Mouse (Mus musculus) stomach, postnatal 0 days (tissue): ENCODE measurements around the gene Gmpr. TPM values are rescaled to one million over a fixed set of nuclear protein-coding genes. Genes with fewer than 3 reads are reported as not detected.

Experiments used
- ATAC-seq: fragments of 200-750 bp; cut with Nextera tagmentation; 2 replicates; pipeline ENCODE4 v1.8.0; 2017; ENCODE audit not compliant: low FRiP score, low TSS enrichment
- DNase-seq: peaks from one replicate; pipeline ENCODE4 v3.0.0-alpha.2; 2016; ENCODE audit warnings: low spot score
- H3K27ac ChIP-seq: fragments of 300-500 bp; sonication (generic); replicated peaks from 2 replicates; pipeline ENCODE4 v1.5.1; 2014; ENCODE audit warnings: mild to moderate bottlenecking, control low read depth
- H3K27me3 ChIP-seq: fragments of 300-500 bp; sonication (generic); 2 replicates; pipeline ENCODE4 v1.6.1; 2014; ENCODE audit warnings: low read length; ENCODE audit not compliant: control insufficient read depth, insufficient read depth
- H3K36me3 ChIP-seq: fragments of 300-500 bp; sonication (generic); 2 replicates; pipeline ENCODE4 v1.6.1; 2014; ENCODE audit warnings: low read length, mixed read lengths; ENCODE audit not compliant: control insufficient read depth, insufficient read depth
- H3K4me1 ChIP-seq: fragments of 300-500 bp; sonication (generic); replicated peaks from 2 replicates; pipeline ENCODE4 v1.6.1; 2014; ENCODE audit warnings: antibody characterized with exemption; ENCODE audit not compliant: control insufficient read depth, insufficient read depth
- H3K4me2 ChIP-seq: fragments of 300-500 bp; sonication (generic); replicated peaks from 2 replicates; pipeline ENCODE4 v1.6.1; 2014; ENCODE audit warnings: low read depth, mild to moderate bottlenecking, control low read depth, moderate library complexity
- H3K4me3 ChIP-seq: fragments of 300-500 bp; sonication (generic); 2 replicates; pipeline ENCODE4 v1.5.1; 2014; ENCODE audit warnings: low read depth, low read length, control low read depth
- H3K9ac ChIP-seq: fragments of 300-500 bp; sonication (generic); 2 replicates; pipeline ENCODE4 v1.6.1; 2014; ENCODE audit warnings: mild to moderate bottlenecking, low read length, control low read depth, mixed read lengths
- H3K9me3 ChIP-seq: fragments of 300-500 bp; sonication (generic); 2 replicates; pipeline ENCODE4 v1.6.1; 2016; ENCODE audit warnings: low read length; ENCODE audit not compliant: control insufficient read depth
- CTCF ChIP-seq: IDR thresholded peaks from 2 replicates; pipeline ENCODE4 v1.5.1; 2016; ENCODE audit warnings: antibody characterized with exemption, low read depth, mild to moderate bottlenecking, moderate library complexity
- EP300 ChIP-seq: optimal IDR thresholded peaks from 2 replicates; pipeline ENCODE3; 2016; ENCODE audit warnings: antibody characterized with exemption
- WGBS: fragments of 180-500 bp; shearing (Covaris S2); extraction: QIAGEN DNeasy Blood & Tissue Kit; methylation state at CpG from one replicate; pipeline ENCODE4 v1.1.7; 2014; 5-methylcytosine and 5-hydroxymethylcytosine counted together
- polyA plus RNA-seq: library from polyadenylated mRNA; unstranded; fragments of >200 nt; fragmentation: Nextera tagmentation; extraction: Ambion mirVana; gene quantifications from 2 replicates; pipeline ENCODE4 v1.2.1, GENCODE M21; 2015

The Gmpr gene
- polyA plus RNA-seq, 1 experiment from 2014 or later, result 38.7 TPM

DNA sequence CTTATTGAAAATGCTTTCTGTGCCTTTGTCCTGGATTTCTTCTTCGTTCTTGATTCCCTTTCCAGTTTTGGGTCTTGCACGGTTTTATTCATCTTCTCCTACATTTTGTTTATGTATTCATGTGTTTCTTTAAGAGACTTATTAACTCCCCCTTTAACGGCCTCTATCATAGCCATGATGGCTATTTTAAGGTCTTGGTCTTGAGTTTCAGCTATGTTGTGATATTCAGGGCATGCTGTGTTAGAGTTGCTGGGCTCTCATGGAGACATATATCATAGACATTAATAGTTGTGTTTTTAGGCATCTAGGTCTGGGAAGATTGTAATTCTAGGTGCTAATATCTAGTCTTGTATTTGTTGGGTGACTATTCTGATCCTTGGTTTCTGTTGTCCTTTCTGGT, 8.6 kb upstream of the Gmpr start:
- Histone ChIP-seq H3K4me1 (no peaks in the 10 kb centered on the region), H3K27me3 (no peaks in the 10 kb centered on the region), H3K27ac (no peak overlapping the region), H3K4me2 (no peak overlapping the region), H3K9ac (no peak overlapping the region), H3K9me3 (no peaks in the 10 kb centered on the region), H3K36me3 (no peaks in the 10 kb centered on the region), H3K4me3 (no peak overlapping the region)
- WGBS, result 64% methylated on average over 3 of the region's 3 CpGs
- DNase-seq (no peak), ATAC-seq (no peak)
- TF ChIP-seq EP300, result no peak

DNA sequence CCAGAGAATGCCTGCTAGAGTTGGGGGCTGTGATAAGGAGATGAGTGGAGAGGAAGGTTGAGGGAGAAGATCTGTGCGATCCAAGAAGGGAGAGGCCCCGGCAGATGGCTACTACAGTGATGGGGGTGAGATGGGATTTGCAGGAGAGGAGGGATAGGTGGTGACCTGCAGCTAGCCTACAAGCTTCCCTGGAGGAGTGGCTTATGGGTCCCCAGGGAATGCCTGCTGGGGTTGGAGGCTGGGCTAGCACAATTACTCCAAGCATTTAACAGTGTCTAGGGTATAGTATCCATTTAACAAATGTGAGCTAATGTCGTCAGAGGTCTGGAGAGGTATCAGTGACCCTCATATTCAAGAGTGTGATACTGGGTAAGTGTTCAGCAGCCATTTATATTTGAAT, 7.9 kb upstream of the Gmpr start:
- Histone ChIP-seq H3K27ac (no peak overlapping the region), H3K9me3 (no peaks in the 10 kb centered on the region), H3K36me3 (no peaks in the 10 kb centered on the region), H3K4me3 (no peak overlapping the region), H3K4me2 (no peak overlapping the region), H3K9ac (no peak overlapping the region), H3K27me3 (no peaks in the 10 kb centered on the region), H3K4me1 (no peaks in the 10 kb centered on the region)
- DNase-seq, result no peak
- no peak for ATAC-seq
- 94% methylated on average over 3 of the region's 3 CpGs for WGBS
- no peak for TF ChIP-seq EP300
- no peak for TF ChIP-seq CTCF

DNA sequence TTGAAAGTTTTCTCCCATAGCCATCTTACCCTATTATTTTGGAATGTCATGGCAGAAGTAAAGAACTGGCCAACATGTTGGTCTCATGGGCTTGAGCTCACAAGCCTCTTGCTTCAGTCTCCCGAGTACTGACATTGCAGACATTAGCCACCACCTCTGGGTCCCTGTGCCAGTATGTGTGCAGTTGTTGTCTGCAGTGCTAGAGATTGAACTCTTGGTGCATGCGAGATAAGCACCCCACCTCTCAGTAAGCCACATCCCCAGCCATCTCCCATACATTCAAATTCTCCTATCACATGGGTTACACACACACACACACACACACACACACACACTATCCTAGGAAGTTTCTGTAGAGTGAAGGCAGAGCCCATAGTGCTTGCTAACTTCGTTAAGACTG, 7.3 kb upstream of the Gmpr start:
- Histone ChIP-seq H3K27me3 (no peaks in the 10 kb centered on the region), H3K9ac (no peak overlapping the region), H3K27ac (no peak overlapping the region), H3K36me3 (no peaks in the 10 kb centered on the region), H3K4me2 (no peak overlapping the region), H3K4me1 (no peaks in the 10 kb centered on the region), H3K4me3 (no peak overlapping the region), H3K9me3 (no peaks in the 10 kb centered on the region)
- 82% methylated on average over 3 of the region's 3 CpGs for WGBS
- TF ChIP-seq EP300 (no peak), CTCF (no peak)
- DNase-seq, result no peak
- no peak for ATAC-seq

DNA sequence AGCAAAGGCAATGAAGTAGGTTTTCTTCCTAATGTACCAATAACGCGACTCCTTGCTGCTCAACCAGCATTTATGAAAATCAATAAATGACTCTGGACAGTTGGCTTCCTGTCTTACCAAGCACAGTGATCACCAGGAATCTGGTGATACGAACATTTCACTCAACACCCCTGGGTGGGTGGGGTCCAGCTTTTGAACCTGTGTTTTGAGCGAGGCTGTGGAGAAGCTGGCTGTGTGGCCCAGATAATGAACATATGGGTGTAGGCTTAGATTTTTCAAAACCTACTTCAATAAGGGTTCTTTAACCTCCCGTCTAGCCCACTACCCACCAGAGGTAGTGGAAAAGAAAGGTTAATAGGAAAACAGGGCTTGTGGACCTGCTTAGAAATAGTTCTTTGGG, 4.5 kb upstream of the Gmpr start:
- no peak for ATAC-seq
- TF ChIP-seq CTCF, result no peak
- no peak for TF ChIP-seq EP300
- Histone ChIP-seq H3K27ac (no peak overlapping the region), H3K9ac (no peak overlapping the region), H3K4me3 (no peak overlapping the region), H3K4me2 (no peak overlapping the region), H3K27me3 (no peaks in the 10 kb centered on the region), H3K9me3 (no peaks in the 10 kb centered on the region), H3K36me3 (no peaks in the 10 kb centered on the region), H3K4me1 (no peaks in the 10 kb centered on the region)
- 85% methylated on average over 5 of the region's 5 CpGs for WGBS
- DNase-seq, result no peak

DNA sequence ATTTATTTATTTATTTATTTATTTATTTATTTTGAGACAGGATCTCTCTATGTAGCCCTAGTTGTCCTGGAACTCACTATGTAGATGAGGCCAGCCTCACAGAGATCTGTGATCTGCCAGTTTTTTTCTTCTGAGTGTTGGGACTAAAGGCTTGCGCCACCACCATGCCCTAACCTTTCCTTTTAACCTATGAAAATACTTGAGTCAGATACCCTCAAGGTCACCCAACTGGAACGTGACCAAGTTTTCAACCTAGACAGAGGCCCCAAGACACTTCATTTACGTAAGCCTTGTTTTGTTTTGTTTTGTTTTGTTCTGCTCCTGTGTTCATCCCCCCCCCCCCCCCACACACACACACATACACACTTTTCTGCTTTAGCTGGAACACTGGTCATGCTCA, 1.7 kb upstream of the Gmpr start:
- Histone ChIP-seq H3K27me3 (no peaks in the 10 kb centered on the region), H3K4me3 (no peak overlapping the region), H3K27ac (no peak overlapping the region), H3K9me3 (no peaks in the 10 kb centered on the region), H3K4me2 (no peak overlapping the region), H3K36me3 (no peaks in the 10 kb centered on the region), H3K4me1 (no peaks in the 10 kb centered on the region), H3K9ac (no peak overlapping the region)
- ATAC-seq, result no peak
- no peak for DNase-seq
- WGBS, result 90% methylated on average over 3 of the region's 3 CpGs
- no peak for TF ChIP-seq EP300
- TF ChIP-seq CTCF, result no peak

DNA sequence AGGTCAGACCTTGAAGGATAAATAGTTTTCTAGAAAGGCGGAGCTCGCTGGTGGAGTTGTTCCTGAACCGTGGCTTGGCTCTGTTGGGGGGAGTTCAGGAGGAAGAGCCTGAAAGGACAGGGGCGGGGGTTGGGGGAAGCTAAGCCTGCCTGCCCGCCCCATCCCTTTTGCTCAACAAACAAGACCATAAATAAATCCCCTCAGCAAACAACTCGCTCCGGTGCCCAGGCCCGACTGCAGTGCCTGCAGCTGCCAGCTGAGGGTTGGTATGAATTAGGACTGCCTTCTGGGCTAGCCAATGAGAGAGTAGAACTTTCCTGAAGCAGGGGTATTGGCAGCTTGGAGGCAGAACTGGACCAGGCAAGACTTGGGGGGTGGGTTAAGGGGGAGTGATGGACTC, 1.3 kb downstream of the Gmpr start:
- Histone ChIP-seq H3K27me3 (no peaks in the 10 kb centered on the region), H3K4me2 (peak overlapping the region; percentile 91), H3K4me3 (peak overlapping the region; percentile 56), H3K9me3 (no peaks in the 10 kb centered on the region), H3K4me1 (peaks cover under 1% of the 10 kb centered on the region; the same call in 1 of the 2 replicates), H3K36me3 (no peaks in the 10 kb centered on the region), H3K27ac (peak overlapping the region; percentile 58), H3K9ac (peak overlapping the region; percentile 51; the same call in 1 of the 2 replicates)
- DNase-seq (peak; percentile 50), ATAC-seq (peak; percentile 44; the same call in 1 of the 2 replicates)
- 6% methylated on average over 8 of the region's 8 CpGs for WGBS
- no peak for TF ChIP-seq EP300
- peak; percentile 41 for TF ChIP-seq CTCF
